Mouse (Mus musculus) hindbrain, embryonic 11.5 days (tissue): ENCODE measurements around the gene Slc12a1. TPM values are rescaled to one million over a fixed set of nuclear protein-coding genes. Genes with fewer than 3 reads are reported as not detected.

ENCODE experiments used
- ATAC-seq: fragments of 200-750 bp; cut with Nextera tagmentation; 2 replicates; pipeline ENCODE4 v1.8.0; 2017; ENCODE audit warnings: mild to moderate bottlenecking, moderate TSS enrichment, moderate library complexity; ENCODE audit not compliant: low FRiP score
- DNase-seq: peaks from one replicate; pipeline ENCODE4 v3.0.0-alpha.2; 2015; ENCODE audit warnings: low spot score
- H3K27ac ChIP-seq: fragments of 300-500 bp; sonication (generic); 2 replicates; pipeline ENCODE4 v1.5.1; 2014; ENCODE audit warnings: mild to moderate bottlenecking, low read depth, low read length
- H3K27me3 ChIP-seq: fragments of 300-500 bp; sonication (generic); 2 replicates; pipeline ENCODE4 v1.6.1; 2014; ENCODE audit warnings: mild to moderate bottlenecking, low read length, moderate library complexity, mixed read lengths; ENCODE audit not compliant: control insufficient read depth, insufficient read depth
- H3K36me3 ChIP-seq: fragments of 300-500 bp; sonication (generic); 2 replicates; pipeline ENCODE4 v1.6.1; 2014; ENCODE audit warnings: mild to moderate bottlenecking, low read length, moderate library complexity, mixed read lengths; ENCODE audit not compliant: control insufficient read depth, insufficient read depth
- H3K4me1 ChIP-seq: fragments of 300-500 bp; sonication (generic); replicated peaks from 2 replicates; pipeline ENCODE4 v1.6.1; 2014; ENCODE audit warnings: low read length, mixed read lengths; ENCODE audit not compliant: control insufficient read depth, insufficient read depth
- H3K4me2 ChIP-seq: fragments of 300-500 bp; sonication (generic); replicated peaks from 2 replicates; pipeline ENCODE4 v1.6.1; 2014; ENCODE audit warnings: mild to moderate bottlenecking, low read depth, low read length
- H3K4me3 ChIP-seq: fragments of 300-500 bp; sonication (generic); 2 replicates; pipeline ENCODE4 v1.5.1; 2014; ENCODE audit warnings: low read depth, low read length
- H3K9ac ChIP-seq: fragments of 300-500 bp; sonication (generic); 2 replicates; pipeline ENCODE4 v1.6.1; 2014; ENCODE audit warnings: low read depth, low read length
- H3K9me3 ChIP-seq: fragments of 300-500 bp; sonication (generic); 2 replicates; pipeline ENCODE4 v1.6.1; 2016; ENCODE audit warnings: low read length; ENCODE audit not compliant: control insufficient read depth
- WGBS: fragments of 180-500 bp; shearing (Covaris S2); extraction: QIAGEN DNeasy Blood & Tissue Kit; methylation state at CpG from one replicate; pipeline ENCODE4 v1.1.7; 2014; 5-methylcytosine and 5-hydroxymethylcytosine counted together
- polyA plus RNA-seq: library from polyadenylated mRNA; unstranded; fragments of >200 nt; fragmentation: Nextera tagmentation; extraction: Ambion mirVana; gene quantifications from 2 replicates; pipeline ENCODE4 v1.2.1, GENCODE M21; 2014

The Slc12a1 gene
- polyA plus RNA-seq, 1 experiment from 2014 or later, result not detected

DNA sequence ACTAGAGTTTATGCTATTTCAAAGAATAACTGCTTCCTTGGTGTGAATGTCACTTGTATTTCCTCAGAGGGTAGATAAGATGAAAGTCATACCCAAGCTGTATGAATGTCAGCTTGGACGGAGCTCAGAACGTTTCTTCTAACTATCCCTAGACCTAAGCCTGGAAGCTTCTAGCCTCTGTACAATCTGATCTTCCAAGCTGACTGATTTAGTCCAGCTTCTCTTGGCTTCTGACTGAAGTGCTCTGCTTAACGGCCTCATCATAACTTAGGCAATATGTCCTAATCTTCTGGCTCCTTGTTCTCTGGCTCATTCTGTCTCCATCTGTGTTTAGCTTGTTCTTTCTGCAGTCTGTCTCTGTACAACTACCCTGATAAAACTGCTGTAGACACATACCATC lies 102.3 kb downstream of the Slc12a1 start:
- 96% methylated on average over 3 of the region's 3 CpGs for WGBS
- H3K4me1 ChIP-seq, result no peaks in the 10 kb centered on the region
- H3K4me3 ChIP-seq, result no peak overlapping the region
- no peak overlapping the region for H3K9ac ChIP-seq
- DNase-seq, result peak; percentile 10
- no peaks in the 10 kb centered on the region for H3K9me3 ChIP-seq
- H3K4me2 ChIP-seq, result no peak overlapping the region
- no peaks in the 10 kb centered on the region for H3K27me3 ChIP-seq
- H3K27ac ChIP-seq, result no peak overlapping the region
- H3K36me3 ChIP-seq, result peaks cover 11% of the 10 kb centered on the region
- no peak for ATAC-seq

DNA sequence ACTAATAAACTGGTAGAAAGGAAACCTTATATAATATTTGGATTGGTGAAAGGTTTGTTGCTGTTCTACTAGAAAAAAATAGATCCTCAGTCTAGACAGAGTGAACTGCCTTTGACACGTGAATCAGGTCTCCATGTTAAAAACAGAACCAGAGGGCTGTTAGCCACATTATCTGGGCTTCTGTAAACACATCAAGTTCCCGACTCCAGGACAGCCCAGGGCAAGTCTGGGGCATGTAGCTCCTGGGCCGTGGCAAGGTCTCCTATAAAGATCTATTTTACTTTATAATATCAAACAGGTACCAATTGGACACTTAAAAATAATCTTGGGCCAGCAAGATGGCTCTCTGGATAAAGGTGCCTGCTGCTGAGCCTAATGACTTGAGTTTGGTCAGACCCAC lies 103.6 kb downstream of the Slc12a1 start:
- Histone ChIP-seq H3K27ac (no peak overlapping the region), H3K36me3 (peaks cover 11% of the 10 kb centered on the region), H3K9me3 (no peaks in the 10 kb centered on the region), H3K4me1 (no peaks in the 10 kb centered on the region), H3K4me2 (no peak overlapping the region), H3K27me3 (no peaks in the 10 kb centered on the region), H3K9ac (no peak overlapping the region), H3K4me3 (no peak overlapping the region)
- ATAC-seq (no peak), DNase-seq (no peak)
- WGBS, result 84% methylated on average over 3 of the region's 3 CpGs

DNA sequence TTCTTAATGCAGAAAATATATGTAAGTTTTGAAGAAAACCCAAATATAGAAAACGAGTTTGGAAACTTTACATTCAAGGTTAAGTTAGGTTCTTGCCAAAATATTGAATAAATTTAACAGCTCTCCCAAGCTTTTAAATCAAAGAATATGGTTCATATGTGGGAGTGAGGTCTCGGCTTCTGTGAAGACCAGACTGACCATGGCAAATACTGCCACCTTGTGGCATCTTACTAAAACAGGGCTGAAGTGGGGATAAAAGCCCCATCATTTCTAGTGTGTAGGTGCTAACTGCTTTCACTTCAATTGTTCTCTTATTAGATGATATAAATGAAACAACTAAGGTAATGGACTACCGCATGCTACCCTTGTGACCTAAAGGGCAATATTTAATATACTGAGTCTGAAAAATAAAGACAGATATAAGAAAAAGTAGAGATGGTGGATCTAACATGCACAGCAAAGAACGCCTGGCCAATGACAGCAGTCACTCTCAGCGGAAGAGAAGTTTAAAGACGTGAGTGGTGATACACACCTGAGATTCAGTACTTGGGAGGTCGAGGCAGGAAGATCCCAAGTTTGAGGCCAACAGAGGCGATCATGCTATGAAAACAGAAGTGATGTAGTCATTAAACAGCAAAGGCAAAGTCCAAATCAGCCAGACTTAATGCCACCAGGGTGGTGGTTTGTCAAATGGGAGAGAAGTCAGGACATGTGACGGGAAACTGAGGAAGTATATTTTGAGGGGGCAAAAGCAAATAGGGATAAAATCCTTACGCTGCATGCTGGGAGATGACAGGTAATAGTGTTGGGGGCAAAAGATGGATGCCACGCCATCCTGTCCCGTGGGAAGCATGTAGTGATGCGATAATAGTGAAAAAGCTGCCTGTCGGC lies 107.2 kb downstream of the Slc12a1 start:
- no peaks in the 10 kb centered on the region for H3K4me1 ChIP-seq
- ATAC-seq (no peak), DNase-seq (peak; percentile 45)
- no peak overlapping the region for H3K27ac ChIP-seq
- no peak overlapping the region for H3K9ac ChIP-seq
- peaks cover 4% of the 10 kb centered on the region; the same call in 1 of the 2 replicates for H3K36me3 ChIP-seq
- H3K4me2 ChIP-seq, result no peak overlapping the region
- H3K27me3 ChIP-seq, result no peaks in the 10 kb centered on the region
- 85% methylated on average over 14 of the region's 14 CpGs for WGBS
- H3K9me3 ChIP-seq, result no peaks in the 10 kb centered on the region
- H3K4me3 ChIP-seq, result no peak overlapping the region

- H3K27me3 ChIP-seq, result no peaks in the 10 kb centered on the region
- no peak for DNase-seq
- no peak overlapping the region for H3K27ac ChIP-seq
- no peak for ATAC-seq
- H3K4me2 ChIP-seq, result no peak overlapping the region
- peaks cover 4% of the 10 kb centered on the region; the same call in 1 of the 2 replicates for H3K36me3 ChIP-seq
- no peak overlapping the region for H3K4me3 ChIP-seq
- H3K4me1 ChIP-seq, result no peaks in the 10 kb centered on the region
- 86% methylated on average over 2 of the region's 2 CpGs for WGBS
- H3K9me3 ChIP-seq, result no peaks in the 10 kb centered on the region
- H3K9ac ChIP-seq, result no peak overlapping the region
These were observed 108.0 kb downstream of the Slc12a1 start for GRCm38 (mm10) chr2:125260326-125260725.

DNA sequence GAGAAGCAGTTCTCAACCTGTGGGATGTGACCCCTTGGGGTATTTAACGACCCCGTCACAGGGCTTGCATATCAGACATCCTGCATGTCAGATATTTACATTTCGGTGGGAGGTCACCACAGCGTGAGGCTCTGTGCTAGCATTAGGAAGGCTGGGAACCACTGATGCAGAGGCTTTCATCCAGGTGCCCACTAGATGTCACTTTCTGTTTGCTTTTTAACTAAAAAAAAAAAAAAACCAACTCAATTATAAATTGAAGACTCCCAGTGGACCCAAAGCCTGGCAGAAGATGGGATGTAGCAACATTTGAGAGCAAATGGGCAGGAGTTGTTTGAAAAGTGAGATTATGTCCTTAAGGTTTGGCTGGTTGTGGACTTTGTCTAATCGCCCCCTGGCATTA lies 110.8 kb downstream of the Slc12a1 start:
- H3K9ac ChIP-seq, result no peak overlapping the region
- DNase-seq, result peak; percentile 34
- H3K9me3 ChIP-seq, result no peaks in the 10 kb centered on the region
- WGBS, result 23% methylated on average over 5 of the region's 5 CpGs
- H3K27me3 ChIP-seq, result no peaks in the 10 kb centered on the region
- H3K27ac ChIP-seq, result no peak overlapping the region
- ATAC-seq, result peak; percentile 53; the same call in 1 of the 2 replicates
- H3K36me3 ChIP-seq, result no peaks in the 10 kb centered on the region
- no peaks in the 10 kb centered on the region for H3K4me1 ChIP-seq
- no peak overlapping the region for H3K4me3 ChIP-seq
- no peak overlapping the region for H3K4me2 ChIP-seq

DNA sequence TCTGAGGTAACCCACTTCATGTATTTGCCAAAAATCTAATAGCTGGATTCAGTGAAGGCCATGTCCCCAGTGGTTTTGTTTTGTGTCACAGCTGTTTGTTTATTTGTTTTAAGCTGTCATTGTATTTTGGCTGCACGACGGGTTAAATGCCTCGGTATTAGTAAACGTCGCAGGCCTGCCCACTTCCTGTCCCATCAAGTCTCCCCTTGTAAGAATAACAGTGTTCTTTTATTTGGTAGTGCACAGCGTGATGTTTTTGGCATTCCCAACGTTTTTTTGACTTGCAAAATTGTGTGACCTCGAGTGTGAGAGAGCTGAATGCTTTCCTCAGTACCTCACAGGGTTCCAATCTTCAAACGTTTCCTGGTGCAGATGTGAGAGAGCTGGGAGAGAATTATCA lies 111.4 kb downstream of the Slc12a1 start:
- no peak overlapping the region for H3K4me3 ChIP-seq

GRCm38 (mm10) chr2:125268876-125269275 lies 116.6 kb downstream of the Slc12a1 start:
- DNase-seq (no peak), ATAC-seq (no peak)
- no peak overlapping the region for H3K4me3 ChIP-seq
- no peak overlapping the region for H3K27ac ChIP-seq
- H3K27me3 ChIP-seq, result no peaks in the 10 kb centered on the region
- no peak overlapping the region for H3K4me2 ChIP-seq
- H3K9ac ChIP-seq, result no peak overlapping the region
- no peaks in the 10 kb centered on the region for H3K36me3 ChIP-seq
- no peaks in the 10 kb centered on the region for H3K4me1 ChIP-seq
- H3K9me3 ChIP-seq, result no peaks in the 10 kb centered on the region
- 66% methylated on average over 1 of the region's 1 CpGs for WGBS

More for the DNA sequence above, 111.4 kb downstream of the Slc12a1 start:
- Histone ChIP-seq H3K36me3 (no peaks in the 10 kb centered on the region), H3K27ac (no peak overlapping the region), H3K27me3 (no peaks in the 10 kb centered on the region), H3K9me3 (no peaks in the 10 kb centered on the region), H3K4me2 (no peak overlapping the region), H3K9ac (no peak overlapping the region), H3K4me1 (no peaks in the 10 kb centered on the region)
- DNase-seq (no peak), ATAC-seq (no peak)
- WGBS, result 24% methylated on average over 9 of the region's 9 CpGs

DNA sequence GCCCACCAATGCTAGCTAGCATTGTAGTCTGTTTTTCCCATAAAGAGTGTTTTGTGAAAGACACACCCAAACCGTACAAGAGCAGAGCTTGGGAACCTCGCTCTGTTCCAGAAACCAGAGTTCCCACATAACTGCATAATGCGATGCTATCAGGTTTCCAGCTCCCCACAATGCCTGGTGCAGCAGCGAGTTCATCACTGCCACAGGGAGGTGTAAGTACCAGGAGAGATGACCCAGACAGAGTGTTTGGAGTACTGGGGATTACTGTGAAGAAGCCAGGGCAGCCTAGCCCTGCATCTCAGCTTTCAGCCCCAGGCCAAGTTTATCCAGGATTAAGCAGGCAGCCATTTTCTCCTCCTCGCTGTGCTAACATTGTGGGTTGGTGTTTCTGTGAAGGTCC lies 123.3 kb downstream of the Slc12a1 start:
- H3K9ac ChIP-seq, result no peak overlapping the region
- 58% methylated on average over 5 of the region's 5 CpGs for WGBS
- H3K27me3 ChIP-seq, result no peaks in the 10 kb centered on the region
- H3K4me1 ChIP-seq, result no peaks in the 10 kb centered on the region
- H3K9me3 ChIP-seq, result no peaks in the 10 kb centered on the region
- H3K4me2 ChIP-seq, result no peak overlapping the region
- no peaks in the 10 kb centered on the region for H3K36me3 ChIP-seq
- H3K4me3 ChIP-seq, result no peak overlapping the region
- DNase-seq, result no peak
- no peak overlapping the region for H3K27ac ChIP-seq
- no peak for ATAC-seq

- WGBS, result 84% methylated on average over 5 of the region's 5 CpGs
- Histone ChIP-seq H3K36me3 (no peaks in the 10 kb centered on the region), H3K4me2 (no peak overlapping the region), H3K9ac (no peak overlapping the region), H3K4me3 (no peak overlapping the region), H3K4me1 (no peaks in the 10 kb centered on the region), H3K9me3 (no peaks in the 10 kb centered on the region), H3K27ac (no peak overlapping the region), H3K27me3 (no peaks in the 10 kb centered on the region)
- no peak for ATAC-seq
- DNase-seq, result no peak
These were observed 124.4 kb downstream of the Slc12a1 start for GRCm38 (mm10) chr2:125276692-125277091.
